Mouse (Mus musculus) yolk sac, embryonic 10.5 days (tissue): ENCODE data around the gene Tnmd.

Experiments used
- DNase-seq: peaks from one replicate; pipeline ENCODE4 v3.0.0-alpha.2; 2017; ENCODE audit warnings: low spot score

The Tnmd gene

DNA sequence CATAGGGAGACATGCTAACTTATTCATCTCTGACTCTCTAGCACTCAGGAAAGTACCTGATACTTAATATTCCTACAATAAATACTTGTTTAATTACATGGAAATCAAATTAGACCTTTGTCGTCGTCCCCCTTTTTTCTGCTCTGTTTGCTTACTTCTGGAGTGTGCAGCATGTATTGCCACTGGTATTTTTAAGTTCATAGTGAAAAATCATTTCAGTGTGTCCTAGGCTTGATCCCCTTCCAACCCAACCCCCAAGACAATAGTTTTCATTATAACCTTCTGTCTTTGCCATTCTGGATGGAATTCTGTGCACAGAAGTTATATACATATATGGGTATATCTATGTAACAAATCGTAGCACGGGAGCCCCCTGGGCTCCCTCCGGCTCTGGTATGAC is at the start of gene Tnmd:
Tnmd (plus strand) TSS at position 301 of the 400 bp plus-strand sequence.
- no peak for DNase-seq

GRCm38 (mm10) chrX:133853637-133854036 is 2.9 kb downstream of the Tnmd start:
- DNase-seq, result no peak

DNA sequence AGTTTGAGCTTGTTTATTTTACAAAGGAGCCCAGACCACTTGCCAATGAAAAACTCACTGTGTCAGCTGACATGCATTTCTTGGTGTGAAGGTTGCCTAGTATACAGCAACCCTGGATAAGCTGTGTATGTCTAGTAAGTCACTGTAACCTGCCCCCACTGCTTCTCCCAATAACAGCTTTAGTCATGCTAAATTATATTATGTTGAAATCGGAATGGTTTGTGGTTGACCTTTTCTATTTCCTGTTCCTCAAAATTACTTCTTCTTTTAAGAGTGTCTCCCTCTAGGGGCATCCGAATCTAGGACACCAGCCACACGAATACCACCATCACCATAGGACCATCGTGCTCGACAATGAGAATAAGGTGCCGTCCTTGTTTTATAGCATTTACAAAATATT is 19.0 kb downstream of the Tnmd start:
- no peak for DNase-seq

DNA sequence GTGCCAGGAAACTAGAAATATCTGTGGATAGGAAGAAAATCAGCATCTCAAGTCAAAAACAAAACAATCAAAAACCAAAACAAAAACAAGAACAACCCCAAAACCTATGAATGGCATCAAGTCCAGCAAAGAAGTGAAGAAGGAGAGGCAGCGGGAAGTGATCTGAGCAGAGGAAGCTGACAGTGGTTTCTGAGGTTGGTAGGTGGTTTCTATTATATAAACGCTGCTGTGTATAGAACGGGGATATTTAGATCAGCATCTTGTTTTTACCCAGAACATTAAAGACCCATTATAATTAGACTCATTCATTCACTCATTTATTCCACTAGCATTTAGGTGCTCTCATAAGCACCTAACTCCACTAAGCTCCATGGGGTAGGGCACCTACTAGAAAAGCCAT is 36.5 kb downstream of the Tnmd start:
- DNase-seq, result no peak

DNA sequence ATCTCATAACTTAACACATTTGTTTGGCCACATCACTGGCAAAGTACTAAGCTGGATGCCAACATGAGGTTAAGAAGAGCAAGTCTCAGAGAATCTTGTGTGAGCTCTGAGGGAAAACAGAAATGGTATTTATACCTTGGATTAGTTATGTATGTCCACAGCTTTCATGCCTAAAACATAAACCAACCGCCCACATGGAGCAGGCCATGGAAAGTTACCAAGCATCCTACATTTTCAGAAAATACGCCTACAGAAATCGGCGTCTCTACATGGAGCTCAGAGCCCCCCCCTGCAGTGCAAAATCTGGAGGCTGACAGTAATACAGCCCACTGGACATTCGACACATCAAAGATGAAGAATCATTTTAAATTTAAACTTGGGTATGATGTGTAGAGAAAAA is 37.3 kb downstream of the Tnmd start:
- DNase-seq, result no peak

- DNase-seq, result peak; percentile 75
Observed at GRCm38 (mm10) chrX:133898014-133898542, 47.3 kb downstream of the Tnmd start, which contains the start of gene Tspan6. Gene Tspan6 (minus strand): TSS chrX:133898429.

GRCm38 (mm10) chrX:133908261-133908660 is 57.5 kb downstream of the Tnmd start, which contains the start of gene Srpx2:
Gene Srpx2 (plus strand): TSS chrX:133908426.
- no peak for DNase-seq

- DNase-seq, result no peak
Observed at GRCm38 (mm10) chrX:133911397-133912103, 60.8 kb downstream of the Tnmd start.

GRCm38 (mm10) chrX:133913006-133913405 is 62.2 kb downstream of the Tnmd start:
- no peak for DNase-seq

- DNase-seq, result peak; percentile 29
Observed at GRCm38 (mm10) chrX:133914219-133914618, 63.4 kb downstream of the Tnmd start.
